Mouse (Mus musculus) bone marrow macrophage, adult 2 months (primary cell): ENCODE measurements at regions not wholly inside any gene's neighbourhood (a gene's known extent, or its start where the extent isn't known, plus 50 kb on each side); places are given as distances from the start of the nearest gene placed in this dataset.

Source experiments
- H3K27ac ChIP-seq: 2 replicates; pipeline ENCODE4 v1.5.1; 2012; ENCODE audit warnings: low read depth, low read length; ENCODE audit not compliant: insufficient read depth
- H3K4me1 ChIP-seq: 2 replicates; pipeline ENCODE4 v1.6.1; 2012; ENCODE audit warnings: low read length; ENCODE audit not compliant: control insufficient read depth, insufficient read depth
- H3K4me3 ChIP-seq: 2 replicates; pipeline ENCODE4 v1.5.1; 2012; ENCODE audit warnings: mild to moderate bottlenecking, low read length, moderate library complexity; ENCODE audit not compliant: insufficient read depth
- CTCF ChIP-seq: IDR thresholded peaks from 2 replicates; pipeline ENCODE4 v1.5.1; 2012; ENCODE audit warnings: low read depth, mild to moderate bottlenecking, low read length, moderate library complexity
- POLR2A ChIP-seq: IDR thresholded peaks from 2 replicates; pipeline ENCODE4 v1.6.1; 2012; ENCODE audit warnings: mild to moderate bottlenecking, low read depth, low read length, borderline replicate concordance

DNA sequence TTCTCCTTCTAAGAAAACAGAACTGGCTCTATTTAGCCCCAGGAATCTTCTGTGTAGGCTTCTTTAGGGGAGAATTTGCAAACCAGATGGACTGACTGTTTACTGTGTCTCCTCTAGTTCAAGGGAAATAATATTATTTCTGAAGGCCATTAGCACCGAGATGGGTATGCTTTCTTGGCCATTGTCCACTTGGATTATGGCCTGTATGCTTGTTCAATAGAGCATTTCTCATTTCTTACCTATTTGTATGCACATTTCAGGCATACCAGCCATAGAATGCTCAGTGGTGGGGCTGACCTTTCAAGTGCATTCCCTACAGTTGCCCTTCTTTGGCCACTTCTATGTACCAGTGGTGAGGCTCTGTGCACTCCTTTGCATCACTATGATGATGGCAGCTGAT is 166.3 kb downstream of the Plpp3 start:
- TF ChIP-seq POLR2A = no peak
- no peak for TF ChIP-seq CTCF
- Histone ChIP-seq H3K4me1 (no peaks in the 10 kb centered on the region), H3K27ac (no peak overlapping the region), H3K4me3 (no peak overlapping the region)

DNA sequence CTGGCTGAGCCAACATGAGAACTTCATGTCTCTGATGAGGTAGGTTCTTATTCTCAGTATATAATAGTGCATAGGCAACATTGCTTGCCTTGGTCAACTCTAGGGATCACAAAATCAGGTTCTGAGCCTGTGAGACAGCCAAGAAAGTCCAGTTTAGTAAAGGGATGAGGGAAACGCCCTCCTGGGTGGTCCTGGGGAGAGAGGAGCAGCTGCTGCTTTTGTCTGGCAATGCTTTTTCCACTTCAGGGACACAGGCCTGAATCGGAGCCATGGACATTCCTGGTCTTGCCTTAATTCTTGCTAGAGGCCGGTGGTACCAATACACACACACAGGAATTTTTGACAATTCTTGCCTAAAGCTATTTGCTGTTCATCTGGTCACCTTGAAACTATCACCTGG is 169.8 kb downstream of the Plpp3 start:
- H3K4me3 ChIP-seq = no peak overlapping the region
- no peaks in the 10 kb centered on the region for H3K4me1 ChIP-seq

DNA sequence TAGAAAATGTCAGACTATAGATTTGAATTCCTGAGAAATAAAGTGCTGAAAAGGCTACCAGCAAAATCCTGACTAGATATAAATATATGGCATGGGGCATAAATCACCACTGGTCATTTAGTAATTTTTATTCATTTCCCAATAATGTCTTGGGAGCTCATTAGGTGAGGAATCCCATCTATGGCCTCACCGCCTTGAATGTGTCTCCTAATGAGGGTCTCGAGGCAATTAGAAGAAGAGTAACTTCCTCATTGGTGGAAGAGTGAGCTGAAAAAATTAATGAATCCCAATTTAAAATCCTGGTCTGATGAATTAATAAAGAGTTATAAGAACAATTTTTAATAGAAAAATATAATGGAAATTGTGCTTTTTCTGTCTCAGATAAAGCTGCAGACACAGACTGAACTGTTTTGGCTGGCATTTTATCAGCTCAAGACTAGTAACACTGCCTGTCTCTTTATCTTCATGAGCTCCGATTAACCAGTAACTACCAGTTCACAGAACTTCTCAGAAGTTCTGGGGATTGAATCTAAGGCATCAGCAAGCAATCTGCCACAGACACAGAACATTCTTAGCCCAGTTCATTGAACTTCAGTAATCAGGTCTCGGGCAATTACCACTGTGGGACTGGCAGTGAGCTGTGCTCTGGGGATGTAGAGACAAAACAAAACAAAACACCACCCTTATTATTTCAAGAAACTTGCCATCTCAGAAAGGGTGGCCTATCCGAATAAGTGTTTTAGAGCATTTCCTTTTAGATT is 170.7 kb downstream of the Plpp3 start:
- no peak overlapping the region for H3K27ac ChIP-seq

More for the DNA sequence above, 169.8 kb downstream of the Plpp3 start:
- H3K27ac ChIP-seq = no peak overlapping the region
- TF ChIP-seq CTCF = no peak
- no peak for TF ChIP-seq POLR2A

GRCm38 (mm10) chr4:105328776-105329175 is 171.6 kb downstream of the Plpp3 start:
- H3K4me3 ChIP-seq = no peak overlapping the region

More for the DNA sequence above, 170.7 kb downstream of the Plpp3 start:
- Histone ChIP-seq H3K4me1 (no peaks in the 10 kb centered on the region), H3K4me3 (no peak overlapping the region)
- TF ChIP-seq CTCF (no peak), POLR2A (no peak)

DNA sequence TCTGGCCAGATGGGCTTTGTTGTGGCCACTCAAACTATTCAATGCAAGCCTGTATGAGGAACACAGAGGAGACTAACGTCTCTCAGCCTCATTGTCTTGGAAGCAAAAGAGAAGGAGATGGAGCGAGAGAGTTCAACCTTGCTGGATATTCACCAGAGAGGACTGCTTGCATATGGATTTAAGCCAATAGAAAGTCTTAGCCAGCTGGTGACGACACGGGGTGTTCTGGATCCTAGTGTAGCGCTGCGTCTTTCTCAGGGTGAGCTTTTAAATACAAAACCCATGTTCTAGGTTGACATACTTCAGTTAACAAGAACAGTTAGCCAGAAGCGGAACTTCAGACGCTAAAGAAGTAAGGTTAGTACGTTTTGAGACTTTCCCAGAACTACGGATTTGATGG is 174.9 kb downstream of the Plpp3 start:
- no peak overlapping the region for H3K27ac ChIP-seq
- TF ChIP-seq CTCF (no peak), POLR2A (no peak)
- no peak overlapping the region for H3K4me3 ChIP-seq
- no peaks in the 10 kb centered on the region for H3K4me1 ChIP-seq

More at GRCm38 (mm10) chr4:105328776-105329175, 171.6 kb downstream of the Plpp3 start:
- Histone ChIP-seq H3K27ac (no peak overlapping the region), H3K4me1 (no peaks in the 10 kb centered on the region)
- TF ChIP-seq POLR2A (no peak), CTCF (no peak)

DNA sequence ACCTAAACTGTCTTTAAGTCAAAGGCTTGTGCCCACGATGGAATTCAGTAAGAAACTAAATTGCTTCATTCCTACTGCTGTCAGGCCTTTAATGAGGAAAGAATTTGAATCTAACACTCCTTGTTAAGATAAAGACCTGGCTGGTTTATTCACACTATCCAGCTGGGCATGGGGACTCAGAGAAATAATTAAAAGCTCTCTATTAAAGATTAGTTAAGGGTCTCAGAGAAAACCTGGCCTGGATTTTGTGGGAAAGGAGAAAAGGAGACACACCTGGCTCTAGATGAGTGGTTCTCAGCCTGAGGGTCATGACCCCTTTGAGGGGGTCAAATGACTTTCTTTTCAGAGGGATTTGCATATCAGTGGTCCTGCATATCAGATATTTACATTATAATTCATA is 178.7 kb downstream of the Plpp3 start:
- no peak for TF ChIP-seq CTCF
- TF ChIP-seq POLR2A = no peak
- Histone ChIP-seq H3K4me1 (no peaks in the 10 kb centered on the region), H3K4me3 (no peak overlapping the region), H3K27ac (no peak overlapping the region)

DNA sequence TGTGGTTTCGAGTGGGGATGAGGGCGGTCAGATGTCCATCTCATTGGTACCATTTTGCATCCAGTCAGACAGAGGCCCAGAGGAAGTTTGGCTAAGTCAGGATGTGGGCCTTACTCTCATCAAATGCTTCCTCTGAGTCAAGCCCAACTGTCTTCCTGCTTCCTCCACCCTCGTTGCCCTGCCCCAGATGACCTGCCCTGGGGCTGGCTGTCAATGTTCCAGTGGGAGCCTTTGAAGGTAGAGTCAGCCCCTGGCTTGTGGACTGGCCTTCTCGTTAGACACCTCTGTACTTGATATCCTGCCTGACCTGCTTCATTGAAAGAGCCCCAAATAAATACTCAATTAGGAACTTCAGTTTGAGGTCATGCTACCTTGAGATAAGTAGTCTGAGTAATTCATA is 179.4 kb downstream of the Plpp3 start:
- TF ChIP-seq POLR2A (no peak), CTCF (no peak)
- H3K4me3 ChIP-seq = no peak overlapping the region

GRCm38 (mm10) chr4:105338131-105338530 is 181.0 kb downstream of the Plpp3 start:
- Histone ChIP-seq H3K4me1 (no peaks in the 10 kb centered on the region), H3K27ac (no peak overlapping the region), H3K4me3 (no peak overlapping the region)
- no peak for TF ChIP-seq CTCF
- no peak for TF ChIP-seq POLR2A

More for the DNA sequence above, 179.4 kb downstream of the Plpp3 start:
- Histone ChIP-seq H3K27ac (no peak overlapping the region), H3K4me1 (no peaks in the 10 kb centered on the region)

GRCm38 (mm10) chr4:105338861-105339260 is 181.7 kb downstream of the Plpp3 start:
- no peak for TF ChIP-seq CTCF
- no peak for TF ChIP-seq POLR2A
- no peak overlapping the region for H3K27ac ChIP-seq
- no peaks in the 10 kb centered on the region for H3K4me1 ChIP-seq
- H3K4me3 ChIP-seq = no peak overlapping the region

GRCm38 (mm10) chr4:105341274-105341673 is 184.1 kb downstream of the Plpp3 start:
- Histone ChIP-seq H3K27ac (no peak overlapping the region), H3K4me3 (no peak overlapping the region), H3K4me1 (no peaks in the 10 kb centered on the region)
- TF ChIP-seq CTCF (no peak), POLR2A (no peak)
